Mouse (Mus musculus) hindbrain, embryonic 12.5 days (tissue): ENCODE results near the gene Tcf7l2. TPM values are rescaled to one million over a fixed set of nuclear protein-coding genes. Genes with fewer than 3 reads are reported as not detected.

ENCODE experiments used
- ATAC-seq: fragments of 200-750 bp; cut with Nextera tagmentation; 2 replicates; pipeline ENCODE4 v1.8.0; 2017; ENCODE audit warnings: moderate TSS enrichment; ENCODE audit not compliant: low FRiP score
- H3K27ac ChIP-seq: fragments of 300-500 bp; sonication (generic); 2 replicates; pipeline ENCODE4 v1.5.1; 2016; ENCODE audit warnings: mild to moderate bottlenecking
- H3K27me3 ChIP-seq: fragments of 300-500 bp; sonication (generic); 2 replicates; pipeline ENCODE4 v1.6.1; 2016; ENCODE audit warnings: mild to moderate bottlenecking
- H3K36me3 ChIP-seq: fragments of 300-500 bp; sonication (generic); 2 replicates; pipeline ENCODE4 v1.6.1; 2016; ENCODE audit warnings: mild to moderate bottlenecking
- H3K4me1 ChIP-seq: fragments of 300-500 bp; sonication (generic); 2 replicates; pipeline ENCODE4 v1.6.1; 2016
- H3K4me2 ChIP-seq: fragments of 300-500 bp; sonication (generic); replicated peaks from 2 replicates; pipeline ENCODE4 v1.6.1; 2016; ENCODE audit warnings: mild to moderate bottlenecking
- H3K4me3 ChIP-seq: fragments of 300-500 bp; sonication (generic); 2 replicates; pipeline ENCODE4 v1.5.1; 2016; ENCODE audit warnings: mild to moderate bottlenecking
- H3K9ac ChIP-seq: fragments of 300-500 bp; sonication (generic); 2 replicates; pipeline ENCODE4 v1.6.1; 2016; ENCODE audit warnings: mild to moderate bottlenecking, moderate library complexity
- H3K9me3 ChIP-seq: fragments of 300-500 bp; sonication (generic); replicated peaks from 2 replicates; pipeline ENCODE4 v1.6.1; 2016; ENCODE audit warnings: mild to moderate bottlenecking
- WGBS: fragments of 180-500 bp; shearing (Covaris S2); methylation state at CpG from one replicate; pipeline ENCODE4 v1.1.7; 2016; 5-methylcytosine and 5-hydroxymethylcytosine counted together
- polyA plus RNA-seq: library from polyadenylated mRNA; unstranded; fragments of >200 nt; fragmentation: Nextera tagmentation; extraction: Ambion mirVana; gene quantifications from 2 replicates; pipeline ENCODE4 v1.2.1, GENCODE M21; 2016

Tcf7l2 gene
- polyA plus RNA-seq, 1 experiment from 2014 or later, result 78.0 TPM

- 90% methylated on average over 3 of the region's 3 CpGs for WGBS
- H3K9ac ChIP-seq, result no peak overlapping the region
- H3K36me3 ChIP-seq, result no peaks in the 10 kb centered on the region
- no peak overlapping the region for H3K27ac ChIP-seq
- ATAC-seq, result no peak
- no peak overlapping the region for H3K4me2 ChIP-seq
- no peaks in the 10 kb centered on the region for H3K9me3 ChIP-seq
- no peaks in the 10 kb centered on the region for H3K27me3 ChIP-seq
- no peaks in the 10 kb centered on the region for H3K4me1 ChIP-seq
- no peak overlapping the region for H3K4me3 ChIP-seq
Measured at GRCm38 (mm10) chr19:55862559-55862958, 120.9 kb downstream of the Tcf7l2 start.

- no peak for ATAC-seq
- Histone ChIP-seq H3K4me1 (no peaks in the 10 kb centered on the region), H3K4me2 (no peak overlapping the region), H3K27ac (no peak overlapping the region), H3K9me3 (no peaks in the 10 kb centered on the region), H3K27me3 (no peaks in the 10 kb centered on the region), H3K9ac (no peak overlapping the region), H3K36me3 (no peaks in the 10 kb centered on the region), H3K4me3 (no peak overlapping the region)
- WGBS, result 92% methylated on average over 2 of the region's 2 CpGs
Measured at GRCm38 (mm10) chr19:55865049-55865448, 123.4 kb downstream of the Tcf7l2 start.

GRCm38 (mm10) chr19:55865774-55866578, 124.4 kb downstream of the Tcf7l2 start:
- ATAC-seq, result no peak

GRCm38 (mm10) chr19:55867255-55867654, 125.6 kb downstream of the Tcf7l2 start:
- Histone ChIP-seq H3K27me3 (no peaks in the 10 kb centered on the region), H3K27ac (no peak overlapping the region), H3K4me2 (no peak overlapping the region), H3K9ac (no peak overlapping the region), H3K9me3 (no peaks in the 10 kb centered on the region), H3K4me3 (no peak overlapping the region), H3K36me3 (no peaks in the 10 kb centered on the region), H3K4me1 (peaks cover 5% of the 10 kb centered on the region; the same call in 1 of the 2 replicates)
- 85% methylated on average over 6 of the region's 6 CpGs for WGBS
- ATAC-seq, result no peak

More at GRCm38 (mm10) chr19:55865774-55866578, 124.4 kb downstream of the Tcf7l2 start:
- Histone ChIP-seq H3K9ac (no peak overlapping the region), H3K4me2 (no peak overlapping the region), H3K9me3 (no peaks in the 10 kb centered on the region), H3K36me3 (no peaks in the 10 kb centered on the region), H3K4me1 (peaks cover 5% of the 10 kb centered on the region; the same call in 1 of the 2 replicates), H3K27me3 (no peaks in the 10 kb centered on the region), H3K27ac (no peak overlapping the region), H3K4me3 (no peak overlapping the region)
- WGBS, result 86% methylated on average over 13 of the region's 13 CpGs

- H3K27ac ChIP-seq, result no peak overlapping the region
- H3K4me1 ChIP-seq, result peaks cover 5% of the 10 kb centered on the region; the same call in 1 of the 2 replicates
- no peak for ATAC-seq
- no peak overlapping the region for H3K9ac ChIP-seq
- H3K36me3 ChIP-seq, result no peaks in the 10 kb centered on the region
- 56% methylated on average over 3 of the region's 3 CpGs for WGBS
- no peaks in the 10 kb centered on the region for H3K9me3 ChIP-seq
- no peak overlapping the region for H3K4me3 ChIP-seq
- no peaks in the 10 kb centered on the region for H3K27me3 ChIP-seq
- H3K4me2 ChIP-seq, result no peak overlapping the region
Measured at GRCm38 (mm10) chr19:55867905-55868304, 126.3 kb downstream of the Tcf7l2 start.

GRCm38 (mm10) chr19:55868597-55868996, 127.0 kb downstream of the Tcf7l2 start:
- H3K4me2 ChIP-seq, result no peak overlapping the region
- no peak overlapping the region for H3K27ac ChIP-seq
- WGBS, result 99% methylated on average over 4 of the region's 4 CpGs
- no peaks in the 10 kb centered on the region for H3K27me3 ChIP-seq
- H3K4me3 ChIP-seq, result no peak overlapping the region
- H3K4me1 ChIP-seq, result peaks cover 5% of the 10 kb centered on the region; the same call in 1 of the 2 replicates
- no peaks in the 10 kb centered on the region for H3K36me3 ChIP-seq
- H3K9ac ChIP-seq, result no peak overlapping the region
- H3K9me3 ChIP-seq, result no peaks in the 10 kb centered on the region
- ATAC-seq, result no peak

- no peak overlapping the region for H3K4me2 ChIP-seq
- H3K27ac ChIP-seq, result no peak overlapping the region
- H3K4me3 ChIP-seq, result no peak overlapping the region
- H3K9me3 ChIP-seq, result no peaks in the 10 kb centered on the region
- ATAC-seq, result no peak
- H3K9ac ChIP-seq, result no peak overlapping the region
- 74% methylated on average over 12 of the region's 12 CpGs for WGBS
- H3K36me3 ChIP-seq, result no peaks in the 10 kb centered on the region
- no peaks in the 10 kb centered on the region for H3K27me3 ChIP-seq
- peaks cover 5% of the 10 kb centered on the region; the same call in 1 of the 2 replicates for H3K4me1 ChIP-seq
Measured at GRCm38 (mm10) chr19:55870825-55871224, 129.2 kb downstream of the Tcf7l2 start.

GRCm38 (mm10) chr19:55871496-55871895, 129.9 kb downstream of the Tcf7l2 start:
- Histone ChIP-seq H3K9ac (no peak overlapping the region), H3K27me3 (no peaks in the 10 kb centered on the region), H3K36me3 (no peaks in the 10 kb centered on the region), H3K4me3 (no peak overlapping the region), H3K9me3 (no peaks in the 10 kb centered on the region), H3K4me1 (peaks cover 5% of the 10 kb centered on the region; the same call in 1 of the 2 replicates), H3K4me2 (no peak overlapping the region), H3K27ac (no peak overlapping the region)
- ATAC-seq, result no peak
- WGBS, result 66% methylated on average over 3 of the region's 3 CpGs

GRCm38 (mm10) chr19:55873221-55873620, 131.6 kb downstream of the Tcf7l2 start:
- 80% methylated on average over 3 of the region's 3 CpGs for WGBS
- no peak for ATAC-seq
- Histone ChIP-seq H3K27me3 (peaks cover 3% of the 10 kb centered on the region; the same call in 1 of the 2 replicates), H3K9me3 (no peaks in the 10 kb centered on the region), H3K4me3 (no peak overlapping the region), H3K36me3 (no peaks in the 10 kb centered on the region), H3K4me1 (peaks cover 12% of the 10 kb centered on the region), H3K9ac (no peak overlapping the region), H3K27ac (no peak overlapping the region), H3K4me2 (no peak overlapping the region)

- peaks cover 3% of the 10 kb centered on the region; the same call in 1 of the 2 replicates for H3K27me3 ChIP-seq
- H3K9ac ChIP-seq, result no peak overlapping the region
- H3K27ac ChIP-seq, result no peak overlapping the region
- peaks cover 20% of the 10 kb centered on the region for H3K4me1 ChIP-seq
- WGBS, result 57% methylated on average over 3 of the region's 3 CpGs
- no peaks in the 10 kb centered on the region for H3K36me3 ChIP-seq
- H3K4me3 ChIP-seq, result no peak overlapping the region
- H3K9me3 ChIP-seq, result no peaks in the 10 kb centered on the region
- no peak overlapping the region for H3K4me2 ChIP-seq
- no peak for ATAC-seq
Measured at GRCm38 (mm10) chr19:55876501-55876900, 134.9 kb downstream of the Tcf7l2 start.

- Histone ChIP-seq H3K36me3 (no peaks in the 10 kb centered on the region), H3K4me3 (no peak overlapping the region), H3K27ac (no peak overlapping the region), H3K4me2 (no peak overlapping the region), H3K27me3 (peaks cover 3% of the 10 kb centered on the region; the same call in 1 of the 2 replicates), H3K9ac (no peak overlapping the region), H3K4me1 (peaks cover 20% of the 10 kb centered on the region), H3K9me3 (no peaks in the 10 kb centered on the region)
- ATAC-seq, result peak; percentile 92
- whole genome bisulfite sequencing, result 14% methylated on average over 7 of the region's 7 CpGs
Measured at GRCm38 (mm10) chr19:55877404-55877915, 135.8 kb downstream of the Tcf7l2 start.

- no peak overlapping the region for H3K4me3 ChIP-seq
- H3K27ac ChIP-seq, result no peak overlapping the region
- H3K27me3 ChIP-seq, result peaks cover 9% of the 10 kb centered on the region; the same call in 1 of the 2 replicates
- H3K4me1 ChIP-seq, result peaks cover 20% of the 10 kb centered on the region
- H3K4me2 ChIP-seq, result no peak overlapping the region
- no peaks in the 10 kb centered on the region for H3K36me3 ChIP-seq
- peak; percentile 57 for ATAC-seq
- WGBS, result 39% methylated on average over 13 of the region's 13 CpGs
- H3K9ac ChIP-seq, result no peak overlapping the region
- no peaks in the 10 kb centered on the region for H3K9me3 ChIP-seq
Measured at GRCm38 (mm10) chr19:55880664-55881359, 139.2 kb downstream of the Tcf7l2 start.
